Mouse (Mus musculus): Measurements from ENCODE around the gene Coro6. TPM values are rescaled to one million over a fixed set of nuclear protein-coding genes. Genes with fewer than 3 reads are reported as not detected.
A peak's percentile ranks its signal among the peaks of the same experiment; 100 is the strongest.

The Coro6 gene
- 55.5 and 59.6 TPM in 2 replicates for polyA plus RNA-seq (2014; fragmentation: Nextera tagmentation; extraction: Ambion mirVana)

DNA sequence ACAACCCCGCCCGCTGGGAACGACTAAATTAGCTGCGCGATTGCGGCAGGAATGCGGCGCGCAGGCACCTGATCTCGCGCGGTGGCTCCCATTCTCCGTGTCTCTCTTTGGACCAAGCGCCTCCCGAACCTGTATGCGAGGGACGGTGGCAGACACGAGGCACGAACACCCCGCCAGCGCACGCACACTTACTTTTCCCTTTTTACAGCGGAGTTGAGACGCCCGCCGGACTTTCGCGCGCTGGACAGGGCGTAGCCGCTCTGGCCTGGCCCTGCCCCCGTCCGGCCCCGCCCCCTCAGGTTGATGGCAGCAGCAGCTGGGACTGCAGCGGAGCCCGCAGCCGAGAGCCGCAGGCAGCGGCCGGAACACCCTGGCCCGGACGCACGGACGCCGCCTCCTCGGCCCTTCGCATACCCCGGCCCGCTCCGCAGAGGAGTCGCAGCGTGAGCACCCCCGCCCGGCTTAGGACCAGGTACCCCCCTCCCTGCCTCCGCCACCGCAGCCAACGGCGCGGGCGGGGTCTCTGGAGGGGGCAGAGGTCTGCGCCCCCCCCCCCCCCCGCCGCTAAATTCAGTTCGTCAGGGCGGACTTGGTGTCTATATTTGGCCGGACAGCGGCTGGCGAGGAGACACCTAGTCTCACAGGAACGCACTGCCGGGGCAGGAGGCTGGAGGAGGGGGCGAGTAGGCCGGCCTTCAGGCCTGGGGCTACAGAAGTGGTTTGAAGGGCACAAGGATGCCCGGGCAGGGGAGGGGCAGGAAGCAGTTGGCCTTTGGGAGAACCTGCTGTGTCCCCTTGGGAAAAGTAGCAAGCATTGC is at the start of gene Coro6:
Coro6 (plus strand) TSS at position 129 of the 818 bp plus-strand sequence.
- peak within 1 kb of the TSS; percentile 87 for H3K9ac ChIP-seq (ENCODE audit: low read length)
- H3K4me2 ChIP-seq (ENCODE audit: low read length) = peak within 1 kb of the TSS; percentile 79
- peak within 1 kb of the TSS; percentile 93 to 96 for H3K27ac ChIP-seq (replicated peaks in 1 of 2; ENCODE audit: control insufficient read depth in 1 of 2, insufficient read depth in 1 of 2, low read depth in 2 of 2, low read length in 2 of 2)
- H3K9me3 ChIP-seq (ENCODE audit: control insufficient read depth, low read length) = no peaks in the 10 kb centered on the region
- under 1% methylated on average over 72 of the region's 73 CpGs for WGBS
- H3K27me3 ChIP-seq (ENCODE audit: control insufficient read depth, insufficient read depth, low read length) = peaks cover 10% of the 10 kb centered on the region
- H3K4me3 ChIP-seq (ENCODE audit: control insufficient read depth in 1 of 2, insufficient read depth in 1 of 2, low read depth in 1 of 2, low read length in 2 of 2) = peak within 1 kb of the TSS; percentile 65
- H3K36me3 ChIP-seq (ENCODE audit: control insufficient read depth, insufficient read depth, low read length) = peaks cover 22% of the 10 kb centered on the region
- peaks cover 35 to 57% of the 10 kb centered on the region in 2 experiments for H3K4me1 ChIP-seq (ENCODE audit: control insufficient read depth in 2 of 2, insufficient read depth in 2 of 2, low read length in 2 of 2)
- peak; percentile 78 for ATAC-seq (ENCODE audit: insufficient number of reproducible peaks, insufficient read depth, low FRiP score, low read depth)

DNA sequence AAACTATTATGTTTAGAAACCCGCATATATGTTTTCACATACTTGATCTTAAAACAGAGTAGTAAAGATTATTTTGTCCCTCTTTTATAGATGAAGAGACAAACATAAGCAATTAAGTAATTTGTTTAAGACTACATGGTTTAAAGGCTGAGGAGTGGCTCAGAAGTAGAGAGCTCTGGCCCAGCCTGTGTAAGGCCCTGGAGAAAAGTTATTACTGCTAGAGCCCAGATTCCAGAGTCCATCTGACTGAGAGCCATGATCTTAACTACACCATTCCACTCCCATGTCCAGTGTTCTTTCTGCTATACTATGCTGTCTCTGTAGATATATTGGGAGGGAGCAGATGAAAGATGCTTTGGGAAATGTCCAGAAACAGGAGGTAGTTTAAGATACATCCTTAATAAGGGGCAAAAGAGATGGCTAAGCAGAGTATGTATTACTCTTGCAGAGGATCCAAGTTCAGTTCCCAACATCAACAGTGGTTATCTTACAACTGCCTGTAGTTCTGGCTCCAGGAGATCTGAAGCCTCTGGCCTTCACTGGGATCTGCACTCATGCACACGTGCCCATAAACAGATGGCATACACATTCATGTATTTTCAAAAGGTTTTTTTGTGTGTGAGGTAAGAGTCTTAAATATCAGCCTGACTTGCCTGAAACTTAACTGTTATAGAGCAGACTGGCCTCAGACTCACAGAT is 47.9 kb upstream of the Coro6 start:
- Histone ChIP-seq H3K4me2 (ENCODE audit: low read length) (no peak overlapping the region), H3K9ac (ENCODE audit: low read length) (no peak overlapping the region), H3K27ac (replicated peaks in 1 of 2; ENCODE audit: control insufficient read depth in 1 of 2, insufficient read depth in 1 of 2, low read depth in 2 of 2, low read length in 2 of 2) (no peak overlapping the region), H3K9me3 (ENCODE audit: control insufficient read depth, low read length) (no peaks in the 10 kb centered on the region), H3K36me3 (ENCODE audit: control insufficient read depth, insufficient read depth, low read length) (peaks cover 23% of the 10 kb centered on the region), H3K4me1 (ENCODE audit: control insufficient read depth in 2 of 2, insufficient read depth in 2 of 2, low read length in 2 of 2) (peaks cover 4 to 10% of the 10 kb centered on the region in 2 experiments; a peak in 2 of 4 replicates), H3K4me3 (ENCODE audit: control insufficient read depth in 1 of 2, insufficient read depth in 1 of 2, low read depth in 1 of 2, low read length in 2 of 2) (no peak overlapping the region), H3K27me3 (ENCODE audit: control insufficient read depth, insufficient read depth, low read length) (no peaks in the 10 kb centered on the region)
- ATAC-seq (ENCODE audit: insufficient number of reproducible peaks, insufficient read depth, low FRiP score, low read depth) = no peak
- 84% methylated on average over 2 of the region's 2 CpGs for WGBS

- Histone ChIP-seq H3K27me3 (ENCODE audit: control insufficient read depth, insufficient read depth, low read length) (no peaks in the 10 kb centered on the region), H3K9ac (ENCODE audit: low read length) (no peak overlapping the region; the same call in 1 of the 2 replicates), H3K9me3 (ENCODE audit: control insufficient read depth, low read length) (no peaks in the 10 kb centered on the region), H3K36me3 (ENCODE audit: control insufficient read depth, insufficient read depth, low read length) (peaks cover 16% of the 10 kb centered on the region; the same call in 1 of the 2 replicates), H3K4me2 (ENCODE audit: low read length) (no peak overlapping the region), H3K4me3 (ENCODE audit: control insufficient read depth in 1 of 2, insufficient read depth in 1 of 2, low read depth in 1 of 2, low read length in 2 of 2) (no peak overlapping the region), H3K4me1 (ENCODE audit: control insufficient read depth in 2 of 2, insufficient read depth in 2 of 2, low read length in 2 of 2) (peaks cover 7 to 22% of the 10 kb centered on the region in 2 experiments), H3K27ac (replicated peaks in 1 of 2; ENCODE audit: control insufficient read depth in 1 of 2, insufficient read depth in 1 of 2, low read depth in 2 of 2, low read length in 2 of 2) (peak overlapping the region in 1 of 2 experiments; percentile 68; a peak in 2 of 4 replicates)
- ATAC-seq (ENCODE audit: insufficient number of reproducible peaks, insufficient read depth, low FRiP score, low read depth) = no peak
- WGBS = 70% methylated on average over 4 of the region's 4 CpGs
Measured at GRCm38 (mm10) chr11:77416212-77417000, 45.8 kb upstream of the Coro6 start.

DNA sequence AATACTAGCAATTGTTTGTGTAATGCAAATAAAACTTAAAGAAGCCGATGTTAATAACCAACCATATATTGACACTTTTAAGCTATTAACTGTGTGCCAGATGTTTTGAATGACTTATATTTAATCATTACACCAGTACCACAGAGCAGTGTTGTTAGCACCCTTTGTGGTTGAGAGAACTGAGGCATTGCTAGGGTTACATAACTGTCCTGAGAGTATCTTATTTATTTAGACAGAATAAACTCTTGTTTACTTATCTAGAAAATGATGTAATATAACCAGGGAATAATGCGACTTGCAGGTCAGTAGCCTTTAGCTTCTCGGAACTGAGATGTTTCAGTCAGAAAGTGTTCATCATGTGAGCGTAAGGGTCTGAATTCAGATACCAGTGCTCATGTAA is 44.2 kb upstream of the Coro6 start:
- no peak overlapping the region for H3K9ac ChIP-seq (ENCODE audit: low read length)
- no peaks in the 10 kb centered on the region for H3K9me3 ChIP-seq (ENCODE audit: control insufficient read depth, low read length)
- H3K4me1 ChIP-seq (ENCODE audit: control insufficient read depth in 2 of 2, insufficient read depth in 2 of 2, low read length in 2 of 2) = peaks cover 9 to 28% of the 10 kb centered on the region in 2 experiments
- no peak overlapping the region for H3K4me3 ChIP-seq (ENCODE audit: control insufficient read depth in 1 of 2, insufficient read depth in 1 of 2, low read depth in 1 of 2, low read length in 2 of 2)
- no peak overlapping the region for H3K27ac ChIP-seq (replicated peaks in 1 of 2; ENCODE audit: control insufficient read depth in 1 of 2, insufficient read depth in 1 of 2, low read depth in 2 of 2, low read length in 2 of 2)
- H3K4me2 ChIP-seq (ENCODE audit: low read length) = no peak overlapping the region
- H3K36me3 ChIP-seq (ENCODE audit: control insufficient read depth, insufficient read depth, low read length) = peaks cover 26% of the 10 kb centered on the region
- ATAC-seq (ENCODE audit: insufficient number of reproducible peaks, insufficient read depth, low FRiP score, low read depth) = no peak
- no peaks in the 10 kb centered on the region for H3K27me3 ChIP-seq (ENCODE audit: control insufficient read depth, insufficient read depth, low read length)
- WGBS = 92% methylated on average over 4 of the region's 4 CpGs

- ATAC-seq (ENCODE audit: insufficient number of reproducible peaks, insufficient read depth, low FRiP score, low read depth) = peak; percentile 97
- WGBS = 2% methylated on average over 4 of the region's 4 CpGs
- Histone ChIP-seq H3K27ac (replicated peaks in 1 of 2; ENCODE audit: control insufficient read depth in 1 of 2, insufficient read depth in 1 of 2, low read depth in 2 of 2, low read length in 2 of 2) (peak overlapping the region; percentile 96 to 98), H3K4me1 (ENCODE audit: control insufficient read depth in 2 of 2, insufficient read depth in 2 of 2, low read length in 2 of 2) (peaks cover 5 to 27% of the 10 kb centered on the region in 2 experiments), H3K9ac (ENCODE audit: low read length) (peak overlapping the region; percentile 34), H3K9me3 (ENCODE audit: control insufficient read depth, low read length) (no peaks in the 10 kb centered on the region), H3K27me3 (ENCODE audit: control insufficient read depth, insufficient read depth, low read length) (no peaks in the 10 kb centered on the region), H3K4me3 (ENCODE audit: control insufficient read depth in 1 of 2, insufficient read depth in 1 of 2, low read depth in 1 of 2, low read length in 2 of 2) (no peak overlapping the region), H3K36me3 (ENCODE audit: control insufficient read depth, insufficient read depth, low read length) (peaks cover 47% of the 10 kb centered on the region), H3K4me2 (ENCODE audit: low read length) (0 out of 2 replicates have a peak overlapping the region, but pooled peaks have one; percentile 1)
Measured at GRCm38 (mm10) chr11:77423175-77423859, 38.9 kb upstream of the Coro6 start.

GRCm38 (mm10) chr11:77428446-77428845 is 33.8 kb upstream of the Coro6 start:
- H3K36me3 ChIP-seq (ENCODE audit: control insufficient read depth, insufficient read depth, low read length) = peaks cover 75% of the 10 kb centered on the region

More at GRCm38 (mm10) chr11:77428446-77428845, 33.8 kb upstream of the Coro6 start:
- Histone ChIP-seq H3K4me1 (ENCODE audit: control insufficient read depth in 2 of 2, insufficient read depth in 2 of 2, low read length in 2 of 2) (peaks cover 0 to 8% of the 10 kb centered on the region in 2 experiments; a peak in 1 of 4 replicates), H3K27me3 (ENCODE audit: control insufficient read depth, insufficient read depth, low read length) (no peaks in the 10 kb centered on the region), H3K9me3 (ENCODE audit: control insufficient read depth, low read length) (no peaks in the 10 kb centered on the region), H3K9ac (ENCODE audit: low read length) (no peak overlapping the region), H3K4me3 (ENCODE audit: control insufficient read depth in 1 of 2, insufficient read depth in 1 of 2, low read depth in 1 of 2, low read length in 2 of 2) (no peak overlapping the region), H3K4me2 (ENCODE audit: low read length) (no peak overlapping the region), H3K27ac (replicated peaks in 1 of 2; ENCODE audit: control insufficient read depth in 1 of 2, insufficient read depth in 1 of 2, low read depth in 2 of 2, low read length in 2 of 2) (peak overlapping the region in 1 of 2 experiments; percentile 27; a peak in 2 of 4 replicates)
- WGBS = 60% methylated on average over 1 of the region's 1 CpGs
- ATAC-seq (ENCODE audit: insufficient number of reproducible peaks, insufficient read depth, low FRiP score, low read depth) = no peak

Measured in heart, embryonic 14.5 days (tissue).